Mouse (Mus musculus) liver, embryonic 16.5 days (tissue): ENCODE measurements around the gene Rora. TPM values are rescaled to one million over a fixed set of nuclear protein-coding genes. Genes with fewer than 3 reads are reported as not detected.

Experiments used
- ATAC-seq: fragments of 200-750 bp; cut with Nextera tagmentation; 2 replicates; pipeline ENCODE4 v1.8.0; 2017; ENCODE audit warnings: low read depth, mild to moderate bottlenecking, moderate number of reproducible peaks, moderate library complexity
- H3K27ac ChIP-seq: fragments of 300-500 bp; sonication (generic); 2 replicates; pipeline ENCODE4 v1.5.1; 2014; ENCODE audit warnings: mild to moderate bottlenecking, low read length
- H3K27me3 ChIP-seq: fragments of 300-500 bp; sonication (generic); 2 replicates; pipeline ENCODE4 v1.6.1; 2014; ENCODE audit warnings: low read depth, low read length, mixed read lengths; ENCODE audit not compliant: control insufficient read depth, insufficient read depth
- H3K36me3 ChIP-seq: fragments of 300-500 bp; sonication (generic); 2 replicates; pipeline ENCODE4 v1.6.1; 2014; ENCODE audit warnings: mild to moderate bottlenecking; ENCODE audit not compliant: control insufficient read depth, insufficient read depth
- H3K4me1 ChIP-seq: fragments of 300-500 bp; sonication (generic); 2 replicates; pipeline ENCODE4 v1.6.1; 2014; ENCODE audit warnings: low read depth, low read length, mixed read lengths; ENCODE audit not compliant: control insufficient read depth
- H3K4me2 ChIP-seq: fragments of 300-500 bp; sonication (generic); 2 replicates; pipeline ENCODE4 v1.6.1; 2014; ENCODE audit warnings: low read depth, low read length, mixed read lengths
- H3K4me3 ChIP-seq: fragments of 300-500 bp; sonication (generic); 2 replicates; pipeline ENCODE4 v1.5.1; 2014; ENCODE audit warnings: low read depth, mild to moderate bottlenecking, low read length
- H3K9ac ChIP-seq: fragments of 300-500 bp; sonication (generic); 2 replicates; pipeline ENCODE4 v1.6.1; 2014; ENCODE audit warnings: low read depth, low read length
- H3K9me3 ChIP-seq: fragments of 300-500 bp; sonication (generic); replicated peaks from 2 replicates; pipeline ENCODE4 v1.6.1; 2016; ENCODE audit warnings: low read length; ENCODE audit not compliant: control insufficient read depth
- WGBS: fragments of 180-500 bp; shearing (Covaris S2); extraction: QIAGEN DNeasy Blood & Tissue Kit; methylation state at CpG from one replicate; pipeline ENCODE4 v1.1.7; 2014; ENCODE audit not compliant: insufficient replicate concordance; 5-methylcytosine and 5-hydroxymethylcytosine counted together
- polyA plus RNA-seq: library from polyadenylated mRNA; unstranded; fragments of >200 nt; fragmentation: Nextera tagmentation; extraction: Ambion mirVana; gene quantifications from 2 replicates; pipeline ENCODE4 v1.2.1, GENCODE M21; 2015

Gene Rora
- polyA plus RNA-seq, 1 experiment from 2014 or later, result 10.6 TPM

DNA sequence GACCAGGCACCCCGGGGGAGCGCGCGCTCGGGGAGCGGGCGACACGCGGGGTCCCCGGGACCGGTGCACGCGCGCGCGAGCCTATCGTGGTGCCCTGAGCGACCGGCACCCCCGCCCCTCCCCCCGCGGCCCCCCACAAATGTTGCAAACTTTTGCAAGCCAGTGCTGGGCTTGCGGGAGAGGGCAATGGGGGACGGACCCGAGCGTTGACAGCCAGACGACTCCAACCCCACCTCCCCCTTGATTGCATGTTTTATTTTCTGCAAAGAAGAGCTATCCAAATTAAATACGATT is 400 bp downstream of the Rora start:
- Histone ChIP-seq H3K4me2 (peak overlapping the region; percentile 61), H3K27me3 (peaks cover 34% of the 10 kb centered on the region), H3K9ac (peak overlapping the region; percentile 56; the same call in 1 of the 2 replicates), H3K9me3 (no peaks in the 10 kb centered on the region), H3K4me1 (no peaks in the 10 kb centered on the region), H3K4me3 (peak overlapping the region; percentile 62), H3K27ac (peak overlapping the region; percentile 70), H3K36me3 (no peaks in the 10 kb centered on the region)
- ATAC-seq, result no peak
- under 1% methylated on average over 28 of the region's 28 CpGs for WGBS

DNA sequence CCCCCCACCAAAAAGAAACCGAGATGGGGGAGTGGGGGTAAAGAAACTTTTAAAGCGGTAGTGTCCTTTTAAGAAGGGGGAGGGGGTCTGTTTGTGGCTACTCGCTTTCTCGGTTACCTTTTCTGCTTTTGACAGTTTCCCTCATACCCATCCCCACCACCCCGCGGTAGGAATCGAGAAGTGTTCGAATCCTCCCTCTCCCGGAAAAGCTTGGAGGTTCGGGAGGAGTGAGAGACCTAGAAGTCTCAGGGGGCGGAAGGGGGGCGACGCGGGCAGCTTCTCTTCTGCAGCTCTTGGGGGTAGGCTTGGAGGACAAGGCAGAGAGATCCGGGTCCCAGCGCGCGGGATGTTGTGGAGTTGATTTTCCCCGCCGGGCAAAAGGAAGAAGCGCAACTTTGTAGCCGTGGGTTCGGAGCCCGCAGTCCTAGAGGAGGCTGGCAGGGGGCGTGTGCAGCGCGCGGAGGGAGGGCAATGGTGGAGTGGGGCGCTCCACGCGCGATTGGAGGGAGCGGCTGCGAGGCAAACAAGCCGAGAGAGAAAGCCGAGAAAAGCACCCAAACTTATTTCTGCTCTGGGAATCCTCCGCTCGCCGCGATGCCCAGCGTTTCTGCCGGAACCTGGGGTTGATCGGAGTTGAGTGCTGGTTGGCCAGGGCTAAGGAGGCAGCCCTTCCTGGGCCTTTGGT is 889 bp downstream of the Rora start:
- H3K9ac ChIP-seq, result no peak overlapping the region; the same call in 1 of the 2 replicates

DNA sequence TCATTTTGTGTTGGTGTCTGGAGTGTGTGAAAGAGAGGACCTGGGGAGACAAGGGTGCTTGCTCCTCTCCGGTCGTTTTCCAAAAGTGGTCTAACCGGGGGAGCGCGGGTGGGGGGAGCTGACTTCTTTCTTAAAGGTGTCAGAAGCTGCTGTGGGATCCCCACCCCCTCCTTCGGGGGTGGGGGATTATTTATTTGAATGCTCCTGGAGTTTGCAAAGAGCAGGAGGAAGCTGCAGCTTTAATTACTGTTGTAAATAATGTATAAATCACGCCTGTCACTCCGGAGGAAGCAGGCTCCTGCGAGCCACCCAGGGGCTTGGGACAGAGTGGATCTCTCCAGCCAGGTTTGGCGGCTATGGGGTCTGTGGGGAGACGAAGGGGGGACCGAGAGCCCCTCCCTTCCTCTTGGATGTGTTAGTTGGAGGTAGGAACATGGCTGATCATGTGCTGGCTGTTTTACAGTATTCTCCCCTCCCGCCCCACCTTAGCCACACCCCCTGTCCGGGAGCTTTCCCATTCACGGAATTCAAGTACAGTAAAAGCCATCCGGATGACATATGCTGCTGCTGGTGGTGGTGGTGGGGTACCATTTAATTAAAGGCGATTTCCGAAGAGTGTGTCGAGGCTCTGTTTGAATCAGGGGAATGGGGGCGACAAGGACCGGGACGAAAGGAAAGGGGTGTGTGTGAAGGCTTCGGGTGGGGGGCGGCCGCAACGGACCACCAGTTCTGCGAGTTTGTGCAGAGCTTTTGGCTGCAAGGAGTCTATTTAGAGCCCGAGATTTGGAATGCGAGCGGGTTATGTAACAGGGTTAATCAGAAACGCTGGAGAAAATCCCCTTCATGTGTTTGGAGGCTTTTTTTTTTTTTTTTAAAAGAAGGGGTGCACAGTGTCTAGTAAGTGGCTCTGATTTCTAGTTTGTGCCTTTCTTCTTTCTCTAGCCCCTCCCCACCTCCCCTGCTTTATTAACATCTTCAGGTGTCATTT is 1.7 kb downstream of the Rora start:
- no peaks in the 10 kb centered on the region for H3K36me3 ChIP-seq
- 0 out of 2 replicates have a peak, but pooled peaks have one; percentile 11 for ATAC-seq
- peak overlapping the region; percentile 62 for H3K4me3 ChIP-seq
- no peaks in the 10 kb centered on the region for H3K9me3 ChIP-seq
- no peak overlapping the region for H3K27ac ChIP-seq
- 3% methylated on average over 31 of the region's 31 CpGs for WGBS
- no peaks in the 10 kb centered on the region for H3K4me1 ChIP-seq
- peak overlapping the region; percentile 61 for H3K4me2 ChIP-seq
- no peak overlapping the region for H3K9ac ChIP-seq
- peaks cover 34% of the 10 kb centered on the region for H3K27me3 ChIP-seq

More for the DNA sequence above, 889 bp downstream of the Rora start:
- peaks cover 34% of the 10 kb centered on the region for H3K27me3 ChIP-seq
- no peaks in the 10 kb centered on the region for H3K9me3 ChIP-seq
- peak overlapping the region; percentile 61 for H3K4me2 ChIP-seq
- ATAC-seq, result no peak
- no peaks in the 10 kb centered on the region for H3K36me3 ChIP-seq
- WGBS, result 1% methylated on average over 43 of the region's 43 CpGs
- H3K27ac ChIP-seq, result no peak overlapping the region
- H3K4me3 ChIP-seq, result peak overlapping the region; percentile 62
- H3K4me1 ChIP-seq, result no peaks in the 10 kb centered on the region

DNA sequence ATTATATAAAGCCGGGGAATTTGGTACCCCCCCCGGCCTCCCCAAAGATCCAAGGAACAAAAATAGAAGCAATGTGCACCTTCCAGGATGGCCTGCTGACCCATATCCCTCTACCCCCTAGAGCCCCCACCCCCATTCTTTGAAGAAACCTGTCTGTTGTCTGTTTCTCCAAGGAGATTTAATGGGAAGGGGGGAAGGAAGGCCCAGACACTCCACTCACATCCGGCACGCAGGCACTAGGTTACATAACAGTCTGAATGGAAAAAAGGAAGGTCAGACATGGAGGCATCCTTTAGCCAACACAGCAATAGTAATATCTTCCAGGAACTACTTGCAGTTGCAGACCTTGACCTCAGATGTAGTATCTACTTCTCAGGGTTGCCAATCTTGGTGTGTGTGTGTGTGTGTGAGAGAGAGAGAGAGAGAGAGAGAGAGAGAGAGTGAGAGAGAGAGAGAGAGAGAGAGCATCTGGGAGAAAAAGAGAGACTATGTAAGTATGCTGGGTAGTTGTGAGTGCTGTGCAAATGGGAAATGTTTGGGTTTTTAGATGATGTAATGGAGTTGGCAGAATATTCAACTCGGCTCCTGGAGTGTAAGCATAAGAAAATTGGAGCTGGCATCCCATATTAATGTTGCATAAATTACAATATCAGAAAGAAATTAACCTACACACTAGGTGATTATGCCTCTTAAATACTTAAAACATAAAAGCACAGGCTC is 2.6 kb downstream of the Rora start:
- Histone ChIP-seq H3K9me3 (no peaks in the 10 kb centered on the region), H3K27ac (no peak overlapping the region), H3K4me2 (no peak overlapping the region), H3K36me3 (no peaks in the 10 kb centered on the region), H3K4me1 (no peaks in the 10 kb centered on the region), H3K9ac (no peak overlapping the region), H3K27me3 (peaks cover 34% of the 10 kb centered on the region), H3K4me3 (no peak overlapping the region)
- 30% methylated on average over 5 of the region's 5 CpGs for WGBS
- no peak for ATAC-seq

DNA sequence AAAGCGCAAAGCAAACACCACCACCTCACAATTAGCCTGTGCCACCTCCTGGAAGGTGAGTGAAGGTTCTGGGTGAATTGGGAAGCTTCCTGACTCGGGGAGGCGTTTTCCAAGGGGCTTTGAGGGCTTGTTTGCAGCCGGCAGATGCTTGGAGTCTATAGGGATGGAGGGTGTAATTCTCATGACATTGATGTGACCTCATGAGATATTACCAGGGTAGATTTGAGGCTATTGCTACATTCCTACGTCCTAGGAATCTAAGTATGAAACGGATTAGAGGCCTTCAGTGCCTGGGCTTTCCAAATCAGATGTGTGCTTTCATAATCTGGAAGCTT is 3.2 kb downstream of the Rora start:
- Histone ChIP-seq H3K27me3 (peaks cover 34% of the 10 kb centered on the region), H3K36me3 (no peaks in the 10 kb centered on the region), H3K4me2 (no peak overlapping the region), H3K4me1 (no peaks in the 10 kb centered on the region), H3K9me3 (no peaks in the 10 kb centered on the region), H3K4me3 (no peak overlapping the region), H3K9ac (no peak overlapping the region), H3K27ac (no peak overlapping the region)
- ATAC-seq, result no peak
- 34% methylated on average over 6 of the region's 6 CpGs for WGBS

DNA sequence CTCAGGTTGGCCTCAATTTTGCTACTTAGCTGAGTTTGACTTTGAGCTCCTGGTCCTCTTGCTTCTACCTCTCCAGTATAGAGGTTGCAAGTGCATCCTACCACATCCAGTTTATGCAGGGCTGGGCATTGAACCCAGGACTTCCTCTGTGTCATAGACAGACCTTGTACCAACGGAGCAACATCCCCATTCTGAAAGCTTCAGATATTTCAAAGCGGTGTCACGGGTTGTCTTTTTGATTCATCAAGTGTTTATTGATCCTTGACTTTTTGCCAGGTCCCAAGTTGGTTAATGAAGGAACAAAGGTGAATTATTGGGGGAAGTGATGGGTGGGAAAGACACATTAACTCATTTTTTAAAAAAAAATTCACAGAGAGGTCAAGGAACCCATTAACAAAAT is 17.1 kb downstream of the Rora start:
- WGBS, result 69% methylated on average over 3 of the region's 3 CpGs
- ATAC-seq, result no peak
- Histone ChIP-seq H3K4me2 (no peak overlapping the region), H3K4me3 (no peak overlapping the region), H3K27me3 (no peaks in the 10 kb centered on the region), H3K9ac (no peak overlapping the region), H3K9me3 (no peaks in the 10 kb centered on the region), H3K36me3 (no peaks in the 10 kb centered on the region), H3K27ac (no peak overlapping the region), H3K4me1 (no peaks in the 10 kb centered on the region)

DNA sequence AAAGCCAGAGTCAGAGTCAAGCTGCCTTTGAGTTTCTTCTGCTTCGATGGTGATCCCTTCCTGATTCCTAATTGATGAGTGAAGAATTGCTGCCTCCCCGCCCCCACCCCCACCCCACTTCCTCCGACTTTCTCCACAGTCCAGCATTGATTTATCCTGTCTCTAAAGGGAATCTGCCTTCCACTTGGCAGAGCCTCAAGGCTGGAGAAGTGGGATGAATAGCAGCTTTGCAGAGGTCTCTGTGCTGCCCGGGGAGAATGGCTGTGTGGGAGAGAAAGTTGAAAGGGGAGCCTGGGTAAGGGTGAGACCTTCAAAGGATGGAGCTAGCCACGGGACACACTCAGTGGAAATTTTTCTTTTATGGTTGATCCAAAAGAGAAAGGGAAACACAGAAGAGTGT is 18.9 kb downstream of the Rora start:
- Histone ChIP-seq H3K27me3 (no peaks in the 10 kb centered on the region), H3K27ac (no peak overlapping the region), H3K4me3 (no peak overlapping the region), H3K4me1 (no peaks in the 10 kb centered on the region), H3K36me3 (no peaks in the 10 kb centered on the region), H3K4me2 (no peak overlapping the region), H3K9me3 (no peaks in the 10 kb centered on the region), H3K9ac (no peak overlapping the region)
- ATAC-seq, result no peak
- WGBS, result 44% methylated on average over 5 of the region's 5 CpGs

DNA sequence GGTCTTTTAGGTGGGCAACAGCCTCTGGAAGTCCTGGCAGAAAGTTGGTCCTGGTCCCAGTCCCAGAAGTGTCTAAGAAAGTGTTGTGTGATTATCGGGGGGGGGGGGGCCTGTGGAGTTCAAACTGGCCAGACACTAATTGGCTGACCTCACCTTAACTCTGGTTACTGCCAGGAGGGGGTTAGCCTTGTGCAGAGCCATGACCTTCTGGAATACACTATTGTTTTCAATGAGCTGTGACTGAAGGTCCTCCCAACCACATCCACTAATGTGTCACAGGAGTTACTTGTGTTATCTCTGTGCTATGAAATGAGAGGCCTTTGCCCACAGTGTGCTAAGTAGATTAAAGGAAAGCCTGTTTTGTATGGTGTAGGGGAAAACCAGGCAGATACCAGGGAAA is 19.6 kb downstream of the Rora start:
- ATAC-seq, result no peak
- Histone ChIP-seq H3K9me3 (no peaks in the 10 kb centered on the region), H3K4me2 (no peak overlapping the region), H3K36me3 (no peaks in the 10 kb centered on the region), H3K27me3 (no peaks in the 10 kb centered on the region), H3K27ac (no peak overlapping the region), H3K4me1 (no peaks in the 10 kb centered on the region), H3K9ac (no peak overlapping the region), H3K4me3 (no peak overlapping the region)
- 57% methylated on average over 1 of the region's 1 CpGs for WGBS
